Mouse (Mus musculus) CH12.LX (cell line): ENCODE measurements around the gene Ffar2. TPM values are rescaled to one million over a fixed set of nuclear protein-coding genes. Genes with fewer than 3 reads are reported as not detected.

Experiments
- DNase-seq: peaks from one replicate; pipeline ENCODE4 v3.0.0-alpha.2; 2013; ENCODE audit errors: extremely low read depth
- H3K27ac ChIP-seq: 2 replicates; pipeline ENCODE4 v1.5.1; 2012; ENCODE audit warnings: low read depth, mild to moderate bottlenecking, control low read depth, moderate library complexity; ENCODE audit not compliant: insufficient read depth
- H3K27me3 ChIP-seq: replicated peaks from 2 replicates; pipeline ENCODE3; 2012; ENCODE audit warnings: inconsistent platforms
- H3K36me3 ChIP-seq, 2 experiments: replicated peaks in 1 of 2; 2 replicates each; pipeline versions ENCODE3 to v1.6.1; 2012; ENCODE audit warnings: inconsistent platforms in 1 of 2, low read length in 1 of 2, mild to moderate bottlenecking in 1 of 2, mixed read lengths in 1 of 2, moderate library complexity in 1 of 2; ENCODE audit not compliant: control insufficient read depth in 1 of 2, insufficient read depth in 1 of 2
- H3K4me1 ChIP-seq, 2 experiments: 2 replicates each; pipeline ENCODE4 v1.6.1; 2012; ENCODE audit warnings: inconsistent platforms in 1 of 2, moderate library complexity in 1 of 2; ENCODE audit not compliant: insufficient read depth in 2 of 2, control insufficient read depth in 1 of 2
- H3K4me2 ChIP-seq: 2 replicates; pipeline ENCODE4 v1.6.1; 2012; ENCODE audit warnings: low read depth, mild to moderate bottlenecking, control low read depth; ENCODE audit not compliant: poor library complexity, insufficient read depth, severe bottlenecking
- H3K4me3 ChIP-seq, 3 experiments: fragments of 150-350 bp in 1 of 3; sonication (generic) in 1 of 3; replicated peaks in 1 of 3; 2 replicates each; pipeline versions ENCODE3 to v1.5.1; 2011 to 2012; ENCODE audit warnings: low read depth in 2 of 3, low read length in 2 of 3, mild to moderate bottlenecking in 2 of 3, moderate library complexity in 2 of 3, control low read depth in 1 of 3, improper control_type of control experiment in 1 of 3, inconsistent platforms in 1 of 3, mixed read lengths in 1 of 3; ENCODE audit not compliant: poor library complexity in 1 of 3
- H3K79me2 ChIP-seq: replicated peaks from 2 replicates; pipeline ENCODE4 v1.6.1; 2012; ENCODE audit warnings: mild to moderate bottlenecking, moderate library complexity; ENCODE audit not compliant: control insufficient read depth, poor library complexity, insufficient read depth, severe bottlenecking; ENCODE audit errors: extremely low read depth
- H3K9ac ChIP-seq: 2 replicates; pipeline ENCODE4 v1.6.1; 2012; ENCODE audit warnings: low read depth, mild to moderate bottlenecking, control low read depth, moderate library complexity; ENCODE audit not compliant: insufficient read depth
- H3K9me3 ChIP-seq: replicated peaks from 2 replicates; pipeline ENCODE3; 2012; ENCODE audit warnings: low read length, inconsistent platforms, mixed read lengths
- CHD1 ChIP-seq: IDR thresholded peaks from 2 replicates; pipeline ENCODE4 v1.6.1; 2012; ENCODE audit warnings: low read depth, low read length, improper control_type of control experiment, inconsistent platforms
- CHD2 ChIP-seq: IDR thresholded peaks from 2 replicates; pipeline ENCODE4 v1.6.1; 2011; ENCODE audit warnings: low read length, improper control_type of control experiment
- CTCF ChIP-seq, 2 experiments: IDR thresholded peaks in 1 of 2; conservative IDR thresholded peaks in 1 of 2; 2 replicates each; pipeline ENCODE4 v1.5.1; 2011 to 2012; ENCODE audit warnings: low read depth in 2 of 2, low read length in 2 of 2, improper control_type of control experiment in 1 of 2, inconsistent platforms in 1 of 2, mild to moderate bottlenecking in 1 of 2, moderate library complexity in 1 of 2
- ETS1 ChIP-seq: conservative IDR thresholded peaks from 2 replicates; pipeline ENCODE4 v1.6.1; 2012; ENCODE audit warnings: low read depth, mild to moderate bottlenecking, inconsistent platforms, low read length, improper control_type of control experiment, moderate library complexity
- GABPA ChIP-seq: IDR thresholded peaks from 2 replicates; pipeline ENCODE4 v1.6.1; 2012; ENCODE audit warnings: low read depth, low read length, improper control_type of control experiment, inconsistent platforms; ENCODE audit not compliant: insufficient replicate concordance
- HCFC1 ChIP-seq: IDR thresholded peaks from 2 replicates; pipeline ENCODE4 v1.6.1; 2012; ENCODE audit warnings: low read depth, mild to moderate bottlenecking, inconsistent platforms, low read length, improper control_type of control experiment
- IRF4 ChIP-seq: IDR thresholded peaks from 2 replicates; pipeline ENCODE4 v1.6.1; 2014; ENCODE audit warnings: low read depth, mild to moderate bottlenecking, inconsistent platforms, low read length, improper control_type of control experiment
- JUND ChIP-seq: conservative IDR thresholded peaks from 2 replicates; pipeline ENCODE4 v1.6.1; 2011; ENCODE audit warnings: low read depth, low read length, improper control_type of control experiment
- KAT2A ChIP-seq: IDR thresholded peaks from 2 replicates; pipeline ENCODE4 v1.6.1; 2012; ENCODE audit warnings: low read length, improper control_type of control experiment, inconsistent platforms; ENCODE audit not compliant: insufficient replicate concordance
- MAFK ChIP-seq: IDR thresholded peaks from 2 replicates; pipeline ENCODE4 v1.6.1; 2011; ENCODE audit warnings: low read length, improper control_type of control experiment; ENCODE audit not compliant: insufficient replicate concordance
- MAX ChIP-seq: IDR thresholded peaks from 2 replicates; pipeline ENCODE4 v1.6.1; 2011; ENCODE audit warnings: low read length, improper control_type of control experiment
- MAZ ChIP-seq: IDR thresholded peaks from 2 replicates; pipeline ENCODE4 v1.6.1; 2012; ENCODE audit warnings: low read depth, mild to moderate bottlenecking, inconsistent platforms, low read length, improper control_type of control experiment, moderate library complexity
- MXI1 ChIP-seq: IDR thresholded peaks from 2 replicates; pipeline ENCODE4 v1.6.1; 2011; ENCODE audit warnings: mild to moderate bottlenecking, low read depth, low read length, improper control_type of control experiment
- MYC ChIP-seq: IDR thresholded peaks from 2 replicates; pipeline ENCODE4 v1.6.1; 2011; ENCODE audit warnings: low read depth, mild to moderate bottlenecking, improper control_type of control experiment, low read length
- NELFE ChIP-seq: IDR thresholded peaks from 2 replicates; pipeline ENCODE4 v1.6.1; 2011; ENCODE audit warnings: low read depth, low read length, improper control_type of control experiment
- NRF1 ChIP-seq: IDR thresholded peaks from 2 replicates; pipeline ENCODE4 v1.6.1; 2014; ENCODE audit warnings: low read depth, mild to moderate bottlenecking, inconsistent platforms, low read length, improper control_type of control experiment, moderate library complexity
- POLR2A ChIP-seq: IDR thresholded peaks from 2 replicates; pipeline ENCODE4 v1.6.1; 2011; ENCODE audit warnings: low read depth, mild to moderate bottlenecking, improper control_type of control experiment, low read length
- RAD21 ChIP-seq: IDR thresholded peaks from 2 replicates; pipeline ENCODE4 v1.6.1; 2011; ENCODE audit warnings: low read depth, mild to moderate bottlenecking, low read length, improper control_type of control experiment, moderate library complexity
- SMC3 ChIP-seq: IDR thresholded peaks from 2 replicates; pipeline ENCODE4 v1.6.1; 2011; ENCODE audit warnings: low read depth, low read length, improper control_type of control experiment
- TBP ChIP-seq: conservative IDR thresholded peaks from 2 replicates; pipeline ENCODE4 v1.6.1; 2011; ENCODE audit warnings: low read depth, low read length, improper control_type of control experiment
- UBTF ChIP-seq: IDR thresholded peaks from 2 replicates; pipeline ENCODE4 v1.6.1; 2012; ENCODE audit warnings: low read depth, mild to moderate bottlenecking, inconsistent platforms, low read length, improper control_type of control experiment, moderate library complexity
- USF1 ChIP-seq: IDR thresholded peaks from 2 replicates; pipeline ENCODE4 v1.6.1; 2014; ENCODE audit warnings: low read depth, mild to moderate bottlenecking, inconsistent platforms, low read length, improper control_type of control experiment
- USF2 ChIP-seq: conservative IDR thresholded peaks from 2 replicates; pipeline ENCODE4 v1.6.1; 2011; ENCODE audit warnings: low read depth, low read length, improper control_type of control experiment
- ZC3H11A ChIP-seq: IDR thresholded peaks from 2 replicates; pipeline ENCODE4 v1.6.1; 2012; ENCODE audit warnings: low read depth, mild to moderate bottlenecking, inconsistent platforms, low read length, improper control_type of control experiment
- ZKSCAN1 ChIP-seq: IDR thresholded peaks from 2 replicates; pipeline ENCODE4 v1.6.1; 2012; ENCODE audit warnings: low read depth, inconsistent platforms, low read length, improper control_type of control experiment, borderline replicate concordance
- ZNF384 ChIP-seq: IDR thresholded peaks from 2 replicates; pipeline ENCODE4 v1.6.1; 2012; ENCODE audit warnings: low read depth, low read length, improper control_type of control experiment, inconsistent platforms
- dilution Hi-C: fragments of 300-500 bp; cut with MboI; formaldehyde crosslinking; loops from 2 replicates; pipeline ENCODE4 v1.14.3; 2020; ENCODE audit warnings: low sequenced_read_pairs; ENCODE audit not compliant: extremely low pct_unique_long_range_greater_than_20kb, extremely low pct_ligation_motif_present
- in situ Hi-C: fragments of 300-500 bp; cut with MboI; formaldehyde crosslinking; loops from 3 replicates; pipeline ENCODE4 v1.14.3; 2019; ENCODE audit warnings: low sequenced_read_pairs, low pct_ligation_motif_present, low pct_unique_long_range_greater_than_20kb, mixed read lengths
- polyA plus RNA-seq: library from polyadenylated mRNA; unstranded; fragments of >175 nt; gene quantifications from 2 replicates; pipeline ENCODE4 v1.2.1, GENCODE M21; 2012; ENCODE audit warnings: low read depth; ENCODE audit not compliant: insufficient read length
- total RNA-seq, 2 experiments: library from RNA; depleted of rRNA; stranded (reverse); fragments of 300-350 nt in 1 of 2; fragments of >200 nt in 1 of 2; gene quantifications; 2 replicates each; pipeline ENCODE4 v1.2.3; 2012 to 2014

The Ffar2 gene
- total and polyA plus RNA-seq, 3 experiments = 0.08 to 0.51 TPM; not detected in 1

GRCm38 (mm10) chr7:30782658-30783057, 40.9 kb downstream of the Ffar2 start:
- no peaks in the 10 kb centered on the region for H3K36me3 ChIP-seq
- no peak for TF ChIP-seq RAD21
- TF ChIP-seq USF1 = no peak
- no peak for TF ChIP-seq MYC
- no peak for TF ChIP-seq UBTF
- TF ChIP-seq NELFE = no peak
- no peak for TF ChIP-seq ZKSCAN1
- TF ChIP-seq CHD1 = no peak
- TF ChIP-seq TBP = no peak
- no peak for TF ChIP-seq NRF1
- TF ChIP-seq, all 38 proteins: peak for 0
- no peaks in the 10 kb centered on the region for H3K9me3 ChIP-seq
- no peak overlapping the region for H3K4me3 ChIP-seq
- dilution Hi-C loops (no loop called here), in situ Hi-C loops (no loop called here)
- peaks cover 4% of the 10 kb centered on the region for H3K27me3 ChIP-seq
- no peak for DNase-seq
- no peaks in the 10 kb centered on the region for H3K79me2 ChIP-seq
- H3K9ac ChIP-seq = no peak overlapping the region
- H3K27ac ChIP-seq = no peak overlapping the region
- no peak overlapping the region for H3K4me2 ChIP-seq
- H3K4me1 ChIP-seq = peaks cover 0 to 15% of the 10 kb centered on the region in 2 experiments; a peak in 2 of 4 replicates

GRCm38 (mm10) chr7:30781792-30782191, 41.8 kb downstream of the Ffar2 start:
- Histone ChIP-seq H3K36me3 (no peaks in the 10 kb centered on the region), H3K4me1 (peaks cover 0 to 15% of the 10 kb centered on the region in 2 experiments; a peak in 2 of 4 replicates), H3K27ac (no peak overlapping the region), H3K4me2 (no peak overlapping the region)
- peak; percentile 46 for DNase-seq
- TF ChIP-seq MAFK (no peak), RAD21 (peak; percentile 67), GABPA (no peak), MXI1 (no peak), JUND (no peak), ZC3H11A (peak; percentile 13; the same call in 1 of the 2 replicates), ZNF384 (no peak), CHD2 (no peak), MAZ (no peak), KAT2A (no peak), CTCF (conservative IDR thresholded peaks at IDR 0.05 in 1 of 2, IDR thresholded peaks at IDR 0.05 in 1 of 2; ENCODE audit: low read depth in 2 of 2, low read length in 2 of 2) (peak; percentile 68 to 86), MYC (no peak), POLR2A (no peak), TBP (no peak), ETS1 (no peak), MAX (0 out of 2 replicates have a peak, but pooled peaks have one; percentile 20), HCFC1 (no peak), SMC3 (peak; percentile 87), IRF4 (0 out of 2 replicates have a peak, but pooled peaks have one; percentile 26), USF2 (no peak)
- TF ChIP-seq, all 38 proteins: peak for 6
- in situ Hi-C loops = no loop called here
- peaks cover 4% of the 10 kb centered on the region for H3K27me3 ChIP-seq
- H3K4me3 ChIP-seq = no peak overlapping the region
- dilution Hi-C loops = no loop called here
- H3K9ac ChIP-seq = no peak overlapping the region
- H3K79me2 ChIP-seq = no peaks in the 10 kb centered on the region
- H3K9me3 ChIP-seq = no peaks in the 10 kb centered on the region
